Mouse (Mus musculus) subcutaneous adipose tissue, adult 2 months (tissue): ENCODE data around the gene Cox7a2. TPM values are rescaled to one million over a fixed set of nuclear protein-coding genes. Genes with fewer than 3 reads are reported as not detected.

Experiments
- polyA plus RNA-seq: library from polyadenylated mRNA; depleted of rRNA; stranded (reverse); fragments of >200 nt; gene quantifications from 2 replicates; pipeline ENCODE4 v1.2.3, GENCODE M21; 2012; ENCODE audit warnings: low replicate concordance; rRNA removed

Gene Cox7a2
- 179 and 451 TPM in 2 replicates for polyA plus RNA-seq

DNA sequence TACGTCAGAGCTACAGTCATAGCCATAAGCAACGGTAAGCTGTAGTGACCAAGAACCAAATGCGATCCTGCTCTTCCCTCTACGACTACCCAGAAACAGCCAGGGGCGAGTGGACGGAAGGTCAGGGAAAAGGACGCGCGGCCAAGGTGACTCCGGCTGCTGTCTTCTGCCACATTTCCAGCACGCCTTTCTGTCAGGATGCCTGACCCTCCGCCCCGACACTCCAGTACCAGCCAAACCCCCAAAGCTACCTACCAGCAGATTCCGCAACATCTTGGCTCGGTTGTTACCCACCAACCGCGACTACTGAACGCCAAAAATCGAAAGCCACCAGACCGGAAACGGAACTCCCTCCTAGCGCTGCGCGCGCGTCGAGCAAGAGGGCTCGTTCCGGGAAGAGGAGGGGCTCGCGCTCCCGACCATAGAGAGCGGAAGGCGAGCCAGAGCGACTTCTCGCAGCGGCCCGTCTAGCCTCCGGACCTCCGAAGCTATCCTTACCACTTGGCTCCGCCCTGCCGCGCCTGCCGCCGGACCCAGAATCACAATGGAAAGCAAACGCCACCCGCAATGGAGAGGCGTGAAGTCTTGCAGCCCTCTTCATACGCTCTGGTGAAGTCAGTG lies at the start of gene Cox7a2:
Cox7a2 (minus strand) TSS at position 494 of the 621 bp plus-strand sequence.

DNA sequence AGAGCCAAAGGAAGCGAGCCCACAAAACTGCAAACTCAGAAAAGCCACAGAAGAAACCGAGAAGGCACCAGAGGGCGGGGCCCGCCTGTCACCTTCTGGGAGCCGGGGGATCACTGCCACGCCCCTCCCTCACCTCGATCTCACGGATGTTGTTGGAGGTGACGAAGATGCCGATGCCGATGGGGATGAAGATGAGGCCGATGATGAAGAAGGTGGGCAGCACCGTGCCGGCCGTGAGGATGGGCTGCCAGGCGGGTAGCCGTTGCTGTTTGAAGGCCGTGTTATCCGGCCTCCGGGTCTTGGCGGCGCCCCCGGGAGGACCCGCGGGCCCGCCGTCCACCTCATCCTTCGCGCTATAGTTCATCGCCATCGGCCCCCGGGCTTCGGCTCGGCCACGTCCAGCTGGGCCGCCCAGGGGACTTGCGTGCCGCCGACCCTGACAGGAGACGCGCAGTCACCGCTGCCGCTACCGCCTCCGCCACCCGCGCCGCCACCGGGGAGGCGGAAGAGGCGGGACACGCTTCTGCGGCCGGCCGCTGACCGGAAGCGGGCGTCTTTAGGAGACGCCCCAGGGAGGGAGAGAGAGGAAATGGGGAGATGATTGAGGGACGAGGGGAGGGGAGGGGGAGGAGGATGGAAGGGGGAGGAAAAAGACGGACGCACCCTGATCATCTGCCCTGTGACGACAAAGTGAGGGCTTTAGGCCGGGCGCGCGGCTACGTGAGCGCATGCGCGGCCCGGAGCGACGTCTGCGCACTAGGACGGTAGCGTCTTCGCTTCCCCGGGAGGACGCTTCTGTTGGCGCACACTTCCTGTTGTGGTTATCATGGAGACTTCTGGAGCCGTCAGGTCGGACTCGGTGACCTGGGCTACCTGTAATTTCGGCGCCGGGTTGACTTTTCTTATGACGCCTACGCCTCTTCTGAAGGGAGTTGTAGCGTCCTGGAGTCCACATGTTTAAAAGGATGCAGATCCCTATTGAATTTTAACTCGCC lies 33.5 kb upstream of the Cox7a2 start, which contains the start of gene Tmem30a:
Tmem30a (minus strand) TSS at position 667 of the 995 bp plus-strand sequence.

DNA sequence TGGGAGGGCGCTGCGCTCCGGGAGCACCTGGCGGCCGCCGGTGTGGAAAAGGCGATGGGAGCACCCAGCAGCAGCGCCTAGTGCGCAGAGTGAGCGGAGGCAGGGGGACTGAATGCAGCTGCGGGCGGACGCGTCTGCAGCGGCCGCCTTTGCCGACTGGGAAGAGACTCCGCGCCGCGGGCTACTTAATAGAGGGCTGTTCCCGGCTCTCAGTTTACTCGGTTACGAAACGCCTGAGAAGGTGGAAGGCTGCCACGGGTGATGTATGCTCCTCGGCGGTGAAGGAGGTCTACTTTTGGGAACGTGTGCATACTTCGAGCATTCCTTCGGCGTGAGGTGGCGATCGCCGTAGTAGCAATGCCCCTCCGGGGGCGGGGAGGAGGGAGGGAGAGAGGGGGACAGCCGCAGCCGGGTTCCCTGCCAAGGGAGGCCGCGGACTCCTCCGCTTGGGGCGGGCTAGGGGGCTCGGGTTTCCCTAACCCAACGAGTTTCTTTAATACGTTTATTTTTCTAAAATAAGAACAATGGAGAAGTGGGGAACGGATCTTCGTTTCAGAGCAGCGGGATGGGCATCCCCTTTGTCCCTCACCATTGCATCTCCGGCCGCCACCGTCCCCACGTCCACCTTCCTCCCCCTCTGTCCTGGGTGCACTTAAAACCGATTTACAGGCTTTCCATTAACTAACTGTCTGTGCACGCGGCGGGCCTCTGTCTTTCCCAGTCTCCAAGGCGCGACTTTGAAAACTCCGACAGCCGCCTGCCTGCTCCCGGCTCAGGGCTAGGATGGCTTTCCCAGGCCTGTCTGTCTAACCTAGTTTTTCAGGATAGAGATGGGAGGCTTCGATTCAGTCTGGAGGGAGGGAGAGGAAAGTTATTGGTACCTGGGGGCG lies 41.0 kb downstream of the Cox7a2 start, which contains the start of gene Col12a1:
Col12a1 (minus strand) TSS at position 351 of the 890 bp plus-strand sequence.

Other genes starting within 250 kb of the Cox7a2 start
- gene Col12a1, start 41.0 kb downstream of the Cox7a2 start, polyA plus RNA-seq, result 4.2 and 18.7 TPM in 2 replicates
- gene Tmem30a, start 33.6 kb upstream of the Cox7a2 start, polyA plus RNA-seq, result 32.0 and 48.0 TPM in 2 replicates